Mouse (Mus musculus): ENCODE results near the gene Akap1. TPM values are rescaled to one million over a fixed set of nuclear protein-coding genes. Genes with fewer than 3 reads are reported as not detected.
A peak's percentile ranks its signal among the peaks of the same experiment; 100 is the strongest.

The Akap1 gene
- polyA plus RNA-seq, 1 experiment from 2014 or later: 20.6 TPM

DNA sequence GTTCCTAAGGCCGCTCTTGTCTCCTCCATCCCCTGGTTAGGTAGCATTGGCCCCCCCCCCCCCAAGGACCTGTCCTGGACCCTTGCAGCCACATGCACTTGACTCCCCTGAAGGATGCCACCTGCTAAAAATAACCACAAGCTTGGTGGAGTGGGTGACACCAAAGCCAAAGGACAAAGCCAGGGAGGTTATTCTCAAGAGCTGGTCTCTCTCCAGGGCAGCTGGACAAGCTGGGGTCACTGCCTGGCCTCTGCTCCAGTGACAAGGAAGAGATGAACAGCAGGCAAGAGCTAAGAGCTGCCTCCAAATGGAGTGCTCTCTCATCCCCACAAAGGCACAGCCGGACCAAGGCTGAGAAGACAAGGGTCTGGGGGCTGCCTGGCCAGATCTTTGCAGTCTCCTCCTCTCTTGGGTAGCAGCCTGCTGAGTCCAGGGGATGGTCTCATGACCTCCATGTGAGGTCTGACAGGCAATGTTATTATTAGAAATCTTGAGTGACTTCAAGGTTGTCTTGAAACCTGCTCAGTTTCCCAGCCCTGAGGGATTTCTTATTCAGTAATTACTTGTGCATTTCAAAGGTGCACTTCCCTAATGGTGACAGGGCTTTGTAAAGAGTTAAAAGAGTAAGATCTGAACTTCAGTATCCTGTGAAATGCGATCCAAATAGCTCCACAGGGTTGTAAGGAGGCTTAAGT lies 6.9 kb downstream of the Akap1 start:
- H3K4me1 ChIP-seq (ENCODE audit: insufficient read depth): peaks cover 4% of the 10 kb centered on the region; the same call in 1 of the 2 replicates
- no peak for TF ChIP-seq CTCF (IDR thresholded peaks at IDR 0.05; ENCODE audit: low read depth)
- WGBS: 67% methylated on average over 3 of the region's 3 CpGs
- H3K4me3 ChIP-seq (ENCODE audit: low read depth, low read length): no peak overlapping the region
- H3K4me2 ChIP-seq: no peak overlapping the region
- ATAC-seq (ENCODE audit: insufficient read depth) (no peak), DNase-seq (no peak)
- H3K9me3 ChIP-seq (ENCODE audit: low read depth, low read length): no peaks in the 10 kb centered on the region
- H3K36me3 ChIP-seq (ENCODE audit: insufficient read depth): no peaks in the 10 kb centered on the region
- H3K27me3 ChIP-seq (ENCODE audit: insufficient read depth, low read length): no peaks in the 10 kb centered on the region
- no peak overlapping the region for H3K9ac ChIP-seq
- peak overlapping the region; percentile 55; the same call in 1 of the 2 replicates for H3K27ac ChIP-seq (ENCODE audit: low read depth)

DNA sequence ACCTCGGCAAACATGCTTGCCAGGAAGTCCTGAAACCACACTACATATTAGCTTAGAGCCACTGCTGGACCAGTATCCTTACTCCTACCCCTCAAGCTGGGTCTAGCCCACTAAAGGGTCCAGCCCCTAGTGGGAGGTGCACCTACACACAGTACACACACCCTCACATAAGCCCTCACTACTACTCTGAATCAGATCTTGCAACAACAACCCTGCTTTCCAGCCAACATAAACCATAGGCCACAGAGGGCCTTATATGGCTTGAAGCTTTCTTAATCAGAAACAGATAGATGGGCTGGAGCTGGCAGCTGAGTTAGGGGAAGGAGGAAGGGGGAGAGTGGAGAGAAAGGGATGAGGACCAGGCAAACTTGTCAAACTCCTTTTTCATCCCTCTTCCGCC lies 8.0 kb downstream of the Akap1 start:
- H3K36me3 ChIP-seq (ENCODE audit: insufficient read depth): no peaks in the 10 kb centered on the region
- H3K27me3 ChIP-seq (ENCODE audit: insufficient read depth, low read length): no peaks in the 10 kb centered on the region
- TF ChIP-seq CTCF (IDR thresholded peaks at IDR 0.05; ENCODE audit: low read depth): no peak
- H3K27ac ChIP-seq (ENCODE audit: low read depth): peak overlapping the region; percentile 55; the same call in 1 of the 2 replicates
- H3K9me3 ChIP-seq (ENCODE audit: low read depth, low read length): no peaks in the 10 kb centered on the region
- WGBS: 33% methylated on average over 2 of the region's 2 CpGs
- DNase-seq (peak; percentile 59), ATAC-seq (ENCODE audit: insufficient read depth) (peak; percentile 80)
- no peak overlapping the region for H3K4me3 ChIP-seq (ENCODE audit: low read depth, low read length)
- H3K4me1 ChIP-seq (ENCODE audit: insufficient read depth): 0 out of 2 replicates have a peak, but pooled peaks cover 3% of the 10 kb centered on the region
- H3K4me2 ChIP-seq: no peak overlapping the region
- no peak overlapping the region for H3K9ac ChIP-seq

DNA sequence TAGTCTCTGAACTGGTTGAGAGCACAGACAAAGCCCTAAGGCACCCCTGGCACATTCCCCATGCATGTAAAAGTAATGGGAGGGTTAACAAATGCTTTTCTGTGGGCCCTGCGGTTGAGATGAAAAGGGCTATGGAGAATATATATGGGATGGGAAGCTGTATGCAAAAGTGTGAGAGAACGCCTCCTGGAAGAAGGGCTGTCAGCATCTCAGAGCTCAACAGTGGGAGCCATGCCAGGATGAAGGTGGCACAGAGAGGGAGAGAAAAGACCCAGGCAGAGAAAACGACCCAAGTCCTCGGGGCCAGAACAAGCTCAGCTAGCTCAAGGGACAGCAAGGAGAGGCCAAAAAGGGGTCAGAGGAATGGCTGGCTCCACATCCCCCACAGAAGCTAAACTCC lies 8.6 kb downstream of the Akap1 start:
- Histone ChIP-seq H3K4me2 (no peak overlapping the region), H3K9me3 (ENCODE audit: low read depth, low read length) (no peaks in the 10 kb centered on the region), H3K4me3 (ENCODE audit: low read depth, low read length) (no peak overlapping the region), H3K9ac (no peak overlapping the region), H3K4me1 (ENCODE audit: insufficient read depth) (0 out of 2 replicates have a peak, but pooled peaks cover 3% of the 10 kb centered on the region), H3K36me3 (ENCODE audit: insufficient read depth) (no peaks in the 10 kb centered on the region), H3K27me3 (ENCODE audit: insufficient read depth, low read length) (no peaks in the 10 kb centered on the region), H3K27ac (ENCODE audit: low read depth) (peak overlapping the region; percentile 21; the same call in 1 of the 2 replicates)
- ATAC-seq (ENCODE audit: insufficient read depth) (no peak), DNase-seq (no peak)
- no peak for TF ChIP-seq CTCF (IDR thresholded peaks at IDR 0.05; ENCODE audit: low read depth)
- 54% methylated on average over 4 of the region's 4 CpGs for WGBS

DNA sequence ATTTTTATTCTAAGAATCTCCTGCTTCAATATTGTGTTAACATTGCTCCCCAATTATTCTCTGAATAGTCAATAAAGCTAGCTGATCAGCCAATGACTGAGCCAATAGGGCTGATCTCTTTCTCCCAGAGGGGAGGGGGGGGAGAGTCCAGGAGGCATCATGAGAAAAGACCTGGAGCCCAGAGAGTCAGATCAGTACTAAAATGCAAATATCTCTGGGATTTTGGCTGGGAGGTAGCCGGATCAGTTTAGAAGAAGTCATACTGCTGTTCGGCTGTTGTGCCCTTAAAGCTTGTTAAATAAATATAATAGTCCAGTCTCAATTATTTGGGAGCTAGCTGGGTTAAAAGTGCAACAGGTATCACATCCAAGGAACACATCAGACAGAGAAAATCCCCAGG lies 10.8 kb downstream of the Akap1 start:
- Histone ChIP-seq H3K9ac (no peak overlapping the region), H3K4me2 (no peak overlapping the region), H3K4me1 (ENCODE audit: insufficient read depth) (peaks cover 7% of the 10 kb centered on the region; the same call in 1 of the 2 replicates), H3K4me3 (ENCODE audit: low read depth, low read length) (no peak overlapping the region), H3K27ac (ENCODE audit: low read depth) (no peak overlapping the region), H3K9me3 (ENCODE audit: low read depth, low read length) (no peaks in the 10 kb centered on the region), H3K36me3 (ENCODE audit: insufficient read depth) (no peaks in the 10 kb centered on the region), H3K27me3 (ENCODE audit: insufficient read depth, low read length) (no peaks in the 10 kb centered on the region)
- DNase-seq (no peak), ATAC-seq (ENCODE audit: insufficient read depth) (no peak)
- 87% methylated on average over 2 of the region's 2 CpGs for WGBS
- TF ChIP-seq CTCF (IDR thresholded peaks at IDR 0.05; ENCODE audit: low read depth): no peak

DNA sequence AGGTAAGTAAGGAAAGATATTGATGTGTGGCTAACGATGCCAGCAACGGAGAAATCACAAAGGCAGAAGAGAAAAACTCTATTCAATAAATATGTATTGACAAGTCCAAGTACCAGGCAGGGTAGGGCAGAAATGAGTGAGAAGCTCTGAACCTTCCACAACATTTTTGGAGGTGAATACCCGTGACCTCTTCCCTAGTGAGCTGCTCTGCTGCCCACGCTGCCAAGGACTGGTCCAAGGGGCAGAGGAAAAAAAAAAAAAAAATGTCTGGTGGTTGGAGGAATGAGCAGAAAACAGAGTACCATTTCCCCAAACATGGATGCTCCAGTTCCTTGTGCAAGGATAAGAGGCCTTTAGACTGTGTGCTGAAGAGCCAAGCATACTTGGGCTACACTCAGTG lies 11.6 kb downstream of the Akap1 start:
- Histone ChIP-seq H3K9ac (no peak overlapping the region), H3K4me3 (ENCODE audit: low read depth, low read length) (no peak overlapping the region), H3K36me3 (ENCODE audit: insufficient read depth) (no peaks in the 10 kb centered on the region), H3K27me3 (ENCODE audit: insufficient read depth, low read length) (no peaks in the 10 kb centered on the region), H3K4me2 (no peak overlapping the region), H3K4me1 (ENCODE audit: insufficient read depth) (peaks cover 7% of the 10 kb centered on the region; the same call in 1 of the 2 replicates), H3K9me3 (ENCODE audit: low read depth, low read length) (no peaks in the 10 kb centered on the region), H3K27ac (ENCODE audit: low read depth) (no peak overlapping the region)
- WGBS: 90% methylated on average over 4 of the region's 4 CpGs
- ATAC-seq (ENCODE audit: insufficient read depth): no peak
- TF ChIP-seq CTCF (IDR thresholded peaks at IDR 0.05; ENCODE audit: low read depth): no peak
- no peak for DNase-seq

DNA sequence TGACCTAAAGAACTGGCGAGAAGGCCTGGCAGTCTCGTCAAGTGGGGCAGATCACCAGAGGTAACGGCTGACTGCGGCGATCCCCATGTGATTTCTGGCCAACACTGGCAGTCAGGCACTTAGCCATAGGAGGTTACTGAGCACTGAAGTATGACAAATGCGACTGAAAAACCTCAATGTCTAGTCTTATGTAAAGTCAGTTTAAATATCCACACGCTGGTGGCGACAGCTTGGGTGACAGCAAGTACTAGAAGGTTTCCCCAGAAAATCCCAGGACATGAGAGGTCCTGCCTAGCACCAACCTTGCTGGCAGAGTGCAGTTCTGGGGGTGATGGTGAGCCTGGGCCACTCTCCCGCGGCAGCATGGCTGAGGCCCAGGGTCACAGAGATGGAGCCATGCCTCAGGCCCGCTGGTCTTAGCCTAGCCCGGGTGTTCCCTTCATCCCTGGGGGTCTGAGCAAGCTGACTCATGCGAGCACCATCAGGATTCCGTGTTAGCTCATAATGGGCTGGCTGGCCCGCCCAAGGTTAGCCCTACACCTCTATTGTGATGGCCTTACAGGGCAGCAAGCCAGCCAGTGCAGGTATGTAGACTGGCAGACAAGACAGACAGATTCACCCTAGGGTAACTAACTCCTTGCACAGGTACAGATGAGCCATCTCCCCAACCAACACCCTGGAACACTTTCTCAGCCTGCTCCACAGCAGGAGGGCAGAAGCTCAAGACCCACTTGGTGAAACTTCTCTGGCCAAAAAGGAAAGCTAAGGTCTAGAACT lies 13.1 kb downstream of the Akap1 start:
- DNase-seq (no peak), ATAC-seq (ENCODE audit: insufficient read depth) (no peak)
- no peak for TF ChIP-seq CTCF (IDR thresholded peaks at IDR 0.05; ENCODE audit: low read depth)
- no peak overlapping the region for H3K4me3 ChIP-seq (ENCODE audit: low read depth, low read length)
- peaks cover 4% of the 10 kb centered on the region; the same call in 1 of the 2 replicates for H3K4me1 ChIP-seq (ENCODE audit: insufficient read depth)
- no peaks in the 10 kb centered on the region for H3K27me3 ChIP-seq (ENCODE audit: insufficient read depth, low read length)
- H3K4me2 ChIP-seq: no peak overlapping the region
- H3K9ac ChIP-seq: no peak overlapping the region
- H3K9me3 ChIP-seq (ENCODE audit: low read depth, low read length): no peaks in the 10 kb centered on the region
- WGBS: 84% methylated on average over 15 of the region's 15 CpGs
- no peak overlapping the region for H3K27ac ChIP-seq (ENCODE audit: low read depth)
- H3K36me3 ChIP-seq (ENCODE audit: insufficient read depth): no peaks in the 10 kb centered on the region

DNA sequence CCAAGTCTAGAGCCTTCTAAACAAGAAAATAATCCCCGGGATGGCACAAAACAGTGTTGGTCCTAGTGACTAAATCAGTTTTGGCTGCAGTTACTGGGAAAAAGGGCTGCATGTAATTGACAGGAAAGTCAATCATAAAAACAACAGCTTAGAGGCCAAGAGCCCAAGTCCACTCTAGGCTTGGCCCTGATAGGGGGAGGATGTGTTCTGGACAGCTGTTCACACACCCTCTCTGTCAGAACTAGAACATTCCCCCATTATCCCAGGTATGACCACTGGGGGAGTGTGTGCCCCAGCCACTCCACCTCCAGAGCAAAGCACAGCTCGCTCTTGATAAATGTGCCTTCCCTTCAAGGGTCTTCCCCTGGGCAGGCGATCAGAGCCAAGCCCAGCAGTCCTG lies 14.7 kb downstream of the Akap1 start:
- no peaks in the 10 kb centered on the region for H3K27me3 ChIP-seq (ENCODE audit: insufficient read depth, low read length)
- ATAC-seq (ENCODE audit: insufficient read depth): peak; percentile 45; the same call in 1 of the 2 replicates
- no peak overlapping the region for H3K4me2 ChIP-seq
- WGBS: 55% methylated on average over 3 of the region's 3 CpGs
- H3K4me1 ChIP-seq (ENCODE audit: insufficient read depth): peaks cover 4% of the 10 kb centered on the region; the same call in 1 of the 2 replicates
- no peak overlapping the region for H3K9ac ChIP-seq
- no peaks in the 10 kb centered on the region for H3K9me3 ChIP-seq (ENCODE audit: low read depth, low read length)
- DNase-seq: peak; percentile 19
- peak; percentile 52 for TF ChIP-seq CTCF (IDR thresholded peaks at IDR 0.05; ENCODE audit: low read depth)
- H3K4me3 ChIP-seq (ENCODE audit: low read depth, low read length): no peak overlapping the region
- H3K27ac ChIP-seq (ENCODE audit: low read depth): peak overlapping the region; percentile 55
- H3K36me3 ChIP-seq (ENCODE audit: insufficient read depth): peaks cover 9% of the 10 kb centered on the region; the same call in 1 of the 2 replicates

Data from lung, embryonic 14.5 days (tissue).